Mouse (Mus musculus): ENCODE data around the gene Gm49318. TPM values are rescaled to one million over a fixed set of nuclear protein-coding genes. Genes with fewer than 3 reads are reported as not detected.

Gene Gm49318
- polyA plus RNA-seq, 1 experiment = not detected

DNA sequence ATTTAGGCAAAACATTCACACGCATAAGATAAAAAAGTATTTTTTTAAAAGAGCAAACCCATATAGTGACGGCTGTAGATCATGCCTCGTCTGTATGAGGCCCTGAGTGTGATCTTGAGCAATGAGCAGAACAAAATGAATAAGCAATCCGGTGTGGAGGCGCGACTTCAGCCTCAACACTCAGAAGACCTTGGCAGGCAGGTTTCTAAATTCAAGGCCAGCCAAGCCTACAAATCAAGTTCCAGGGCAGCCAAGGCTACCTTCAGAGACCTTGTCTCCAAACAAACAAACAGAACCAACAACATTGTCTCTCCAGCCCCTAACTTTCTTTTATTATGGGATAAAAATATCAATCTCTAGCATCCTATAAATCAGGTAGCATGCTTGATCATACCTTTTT, 70.8 kb downstream of the Gm49318 start:
- peaks cover 32% of the 10 kb centered on the region for H3K4me1 ChIP-seq (ENCODE audit: control insufficient read depth)
- H3K4me3 ChIP-seq (replicated peaks) = no peak overlapping the region
- H3K36me3 ChIP-seq (ENCODE audit: control insufficient read depth) = peaks cover 18% of the 10 kb centered on the region
- 0 out of 2 replicates have a peak, but pooled peaks cover 3% of the 10 kb centered on the region for H3K9me3 ChIP-seq (ENCODE audit: control insufficient read depth, low read length)
- H3K27me3 ChIP-seq (ENCODE audit: control insufficient read depth) = peaks cover 48% of the 10 kb centered on the region
- no peak for TF ChIP-seq GATA1 (IDR thresholded peaks at IDR 0.05; ENCODE audit: low read length)
- TF ChIP-seq TAL1 (IDR thresholded peaks at IDR 0.05; ENCODE audit: low read length) = no peak

DNA sequence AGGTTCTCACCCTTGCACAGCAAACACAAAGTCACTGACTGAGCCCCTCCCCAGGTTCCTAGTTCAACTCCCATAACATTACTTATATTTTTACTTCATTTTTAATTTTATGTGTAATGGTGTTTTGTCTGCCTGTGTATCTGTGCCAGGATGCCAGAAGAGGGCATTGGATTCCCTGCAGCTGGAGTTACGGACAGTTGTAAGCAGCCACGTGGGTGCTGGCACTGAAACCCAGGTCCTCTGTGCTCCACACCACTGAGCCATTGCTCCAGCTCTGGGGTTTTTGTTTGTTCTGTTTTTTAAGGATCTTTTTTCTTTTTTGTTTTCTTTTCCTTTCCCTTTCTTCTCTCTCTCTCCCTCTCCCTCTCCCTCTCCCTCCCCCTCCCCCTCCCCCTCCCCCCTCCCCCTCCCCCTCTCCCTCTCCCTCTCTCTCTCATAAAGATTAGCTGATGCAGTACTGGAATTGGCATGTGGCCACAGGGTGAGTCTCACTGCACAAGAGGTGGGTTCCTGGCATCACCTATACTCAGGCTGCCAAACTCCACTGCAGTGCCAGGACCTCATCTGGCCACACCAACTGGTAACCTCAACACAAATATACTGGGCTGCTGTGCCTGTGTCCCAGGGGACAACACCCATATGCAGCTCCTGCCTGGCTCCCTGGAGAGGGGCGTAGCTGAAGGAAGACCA, 74.7 kb downstream of the Gm49318 start:
- H3K9me3 ChIP-seq (ENCODE audit: control insufficient read depth, low read length) = peaks cover 3% of the 10 kb centered on the region; the same call in 1 of the 2 replicates
- H3K27me3 ChIP-seq (ENCODE audit: control insufficient read depth) = peaks cover 77% of the 10 kb centered on the region
- peaks cover 3% of the 10 kb centered on the region for H3K4me1 ChIP-seq (ENCODE audit: control insufficient read depth)
- H3K4me3 ChIP-seq (replicated peaks) = no peak overlapping the region
- no peaks in the 10 kb centered on the region for H3K36me3 ChIP-seq (ENCODE audit: control insufficient read depth)
- no peak for TF ChIP-seq GATA1 (IDR thresholded peaks at IDR 0.05; ENCODE audit: low read length)
- TF ChIP-seq TAL1 (IDR thresholded peaks at IDR 0.05; ENCODE audit: low read length) = no peak

DNA sequence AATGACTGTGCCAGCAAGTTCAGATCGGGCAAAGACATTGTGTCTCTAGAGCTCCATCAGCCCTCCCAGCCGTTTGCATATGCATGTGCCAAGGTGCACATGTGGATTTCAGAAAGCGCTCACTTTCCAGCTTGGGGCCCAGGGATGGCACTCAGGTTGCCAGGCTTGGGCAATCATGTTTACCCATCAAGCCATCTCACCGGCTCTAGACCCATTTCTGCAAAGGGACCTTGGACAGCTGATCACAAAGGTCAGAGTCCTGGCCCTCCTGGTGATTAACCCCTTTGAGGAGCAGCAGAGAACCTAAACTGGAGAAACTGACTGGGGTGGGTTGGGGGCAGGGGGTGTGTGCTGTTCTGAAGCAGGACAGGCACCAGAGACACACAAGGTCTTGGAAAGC, 78.8 kb downstream of the Gm49318 start:
- Histone ChIP-seq H3K36me3 (ENCODE audit: control insufficient read depth) (no peaks in the 10 kb centered on the region), H3K9me3 (ENCODE audit: control insufficient read depth, low read length) (peaks cover 18% of the 10 kb centered on the region; the same call in 1 of the 2 replicates), H3K27me3 (ENCODE audit: control insufficient read depth) (peaks cover 83% of the 10 kb centered on the region), H3K4me1 (ENCODE audit: control insufficient read depth) (peaks cover 6% of the 10 kb centered on the region), H3K4me3 (replicated peaks) (no peak overlapping the region)
- TF ChIP-seq GATA1 (IDR thresholded peaks at IDR 0.05; ENCODE audit: low read length) (no peak), TAL1 (IDR thresholded peaks at IDR 0.05; ENCODE audit: low read length) (no peak)

DNA sequence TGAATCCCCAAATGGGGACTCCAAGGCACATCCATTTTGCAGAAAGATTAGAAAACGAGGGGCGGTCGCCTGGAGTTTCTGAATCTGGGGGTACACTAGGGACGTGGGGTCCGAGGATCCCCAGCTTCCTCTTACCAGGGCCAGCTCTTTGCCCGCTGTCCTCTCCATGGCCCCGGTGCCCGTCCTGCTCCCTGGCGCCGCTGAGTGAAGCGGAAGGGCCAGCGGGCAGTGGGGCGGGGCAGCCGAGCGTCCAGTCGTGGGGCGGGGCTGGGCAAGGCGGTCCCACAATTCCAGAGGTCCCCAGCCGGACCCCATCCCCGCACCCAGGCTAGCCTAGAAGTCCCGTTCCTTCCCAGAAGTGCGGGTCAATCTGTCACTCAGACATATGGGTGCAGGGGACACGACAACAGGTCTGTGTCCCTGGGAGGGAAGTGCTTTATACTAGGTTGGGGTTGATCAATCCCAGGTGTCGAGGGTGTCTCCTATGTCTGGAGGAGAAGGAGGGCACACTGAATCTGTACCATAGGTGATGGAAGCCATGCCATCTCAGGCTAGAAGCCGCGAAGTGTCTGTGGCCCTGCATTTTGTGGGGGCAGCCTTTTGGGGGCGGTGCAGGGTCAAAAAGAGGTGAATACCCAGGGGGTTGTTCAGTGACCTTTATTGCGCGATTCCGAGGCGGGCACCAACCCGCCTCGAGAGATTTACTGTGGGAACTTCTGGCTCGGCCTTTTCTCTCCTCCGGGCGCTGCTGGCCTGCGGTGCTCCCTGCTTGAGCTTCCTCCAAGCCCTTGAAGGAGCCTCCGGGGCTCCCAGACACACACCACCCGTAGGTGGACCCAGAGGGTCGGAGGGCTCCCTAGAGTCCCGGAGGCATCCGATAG, 81.6 kb downstream of the Gm49318 start, which contains the start of gene Rgl3:
Gene Rgl3 (minus strand): TSS at position 217 of the 881 bp plus-strand sequence.
- Histone ChIP-seq H3K36me3 (ENCODE audit: control insufficient read depth) (no peaks in the 10 kb centered on the region), H3K4me1 (ENCODE audit: control insufficient read depth) (peaks cover 6% of the 10 kb centered on the region), H3K27me3 (ENCODE audit: control insufficient read depth) (peaks cover 94% of the 10 kb centered on the region), H3K9me3 (ENCODE audit: control insufficient read depth, low read length) (peaks cover 15% of the 10 kb centered on the region; the same call in 1 of the 2 replicates), H3K4me3 (replicated peaks) (no peak within 1 kb of the TSS)
- no peak for TF ChIP-seq GATA1 (IDR thresholded peaks at IDR 0.05; ENCODE audit: low read length)

DNA sequence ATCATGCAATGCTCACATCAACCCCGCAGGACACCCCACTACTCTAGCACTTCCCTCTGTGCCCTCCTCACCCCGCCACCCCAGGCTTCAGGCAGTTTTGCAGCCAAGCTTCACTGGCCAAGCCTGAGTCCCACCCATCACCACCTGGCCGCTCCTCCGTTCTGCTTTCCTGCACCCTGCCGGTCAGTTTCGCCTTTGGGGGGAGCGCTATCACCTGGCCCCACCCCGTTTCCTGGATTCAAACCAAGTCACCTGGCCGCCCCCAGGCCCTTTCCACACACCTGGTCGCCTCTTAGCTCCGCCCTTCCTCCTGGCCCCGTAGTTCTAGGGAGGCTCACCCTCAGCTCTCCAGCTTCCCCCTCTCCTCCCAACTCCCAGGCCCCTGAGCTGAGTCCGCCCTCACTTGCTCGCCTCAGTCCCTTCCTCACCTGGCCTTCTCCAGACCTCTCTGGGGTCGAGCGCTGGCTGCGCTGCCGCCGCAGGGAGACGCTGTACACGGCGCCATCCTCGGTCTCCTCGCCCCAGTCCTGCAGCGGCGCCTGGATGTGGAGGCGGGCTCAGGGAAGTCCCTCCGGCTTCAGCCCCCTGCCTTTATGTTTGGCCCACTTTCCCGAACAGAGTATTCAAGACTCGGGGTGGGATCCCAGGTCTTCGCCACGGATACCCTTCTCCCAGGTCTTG, 82.5 kb downstream of the Gm49318 start:
- Histone ChIP-seq H3K9me3 (ENCODE audit: control insufficient read depth, low read length) (peaks cover 15% of the 10 kb centered on the region; the same call in 1 of the 2 replicates), H3K27me3 (ENCODE audit: control insufficient read depth) (peaks cover 99% of the 10 kb centered on the region), H3K4me1 (ENCODE audit: control insufficient read depth) (peaks cover 6% of the 10 kb centered on the region), H3K36me3 (ENCODE audit: control insufficient read depth) (no peaks in the 10 kb centered on the region), H3K4me3 (replicated peaks) (no peak overlapping the region)
- TF ChIP-seq GATA1 (IDR thresholded peaks at IDR 0.05; ENCODE audit: low read length) (no peak), TAL1 (IDR thresholded peaks at IDR 0.05; ENCODE audit: low read length) (no peak)

DNA sequence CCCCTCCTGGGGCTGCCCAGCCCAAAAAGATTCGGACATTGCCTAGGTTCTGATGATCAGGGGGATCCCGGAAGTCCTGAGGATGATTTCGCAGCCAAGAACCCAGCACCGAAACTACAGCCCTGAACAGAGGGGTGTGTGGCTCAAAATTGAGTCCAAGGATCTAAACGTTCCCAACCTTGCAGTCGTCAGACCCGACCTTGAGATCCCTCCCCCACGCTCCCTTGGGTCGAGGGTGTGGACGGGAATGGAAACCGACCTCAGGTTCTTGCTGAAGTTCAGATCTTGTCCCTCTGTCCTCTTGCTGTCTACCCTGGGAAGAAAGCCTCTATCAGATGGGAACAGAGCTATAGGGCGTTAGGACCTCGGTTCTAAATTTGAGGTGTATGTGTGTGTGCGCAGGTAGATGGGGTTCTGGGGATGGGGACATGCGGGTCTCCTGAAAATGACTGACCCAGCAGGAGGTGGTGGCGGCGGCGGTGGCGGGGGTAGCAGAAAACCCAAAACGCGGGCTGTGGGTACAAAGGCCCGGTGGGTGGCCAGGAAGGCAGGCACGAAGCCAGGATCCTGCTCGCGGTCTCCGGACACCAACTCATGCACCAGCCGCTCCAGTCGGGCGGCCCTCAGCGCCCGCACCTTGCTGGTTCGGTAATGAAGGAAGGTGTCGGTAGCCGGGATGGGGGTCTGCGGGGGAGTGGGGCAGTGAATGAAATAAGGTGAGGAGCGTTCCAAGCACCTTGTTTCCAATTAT, 83.3 kb downstream of the Gm49318 start:
- TF ChIP-seq TAL1 (IDR thresholded peaks at IDR 0.05; ENCODE audit: low read length) (no peak), GATA1 (IDR thresholded peaks at IDR 0.05; ENCODE audit: low read length) (no peak)
- Histone ChIP-seq H3K4me3 (replicated peaks) (no peak overlapping the region), H3K36me3 (ENCODE audit: control insufficient read depth) (no peaks in the 10 kb centered on the region), H3K27me3 (ENCODE audit: control insufficient read depth) (peaks cover 100% of the 10 kb centered on the region), H3K4me1 (ENCODE audit: control insufficient read depth) (peaks cover 6% of the 10 kb centered on the region), H3K9me3 (ENCODE audit: control insufficient read depth, low read length) (peaks cover 15% of the 10 kb centered on the region; the same call in 1 of the 2 replicates)

Other genes starting within 250 kb of the Gm49318 start
- gene Angptl8, start 235.7 kb downstream of the Gm49318 start, polyA plus RNA-seq (2012) = 0.16 TPM in 1 of 2 replicates, not detected in the other
- 0.06 and 0.08 TPM in 2 replicates for gene Dock6, start 218.6 kb downstream of the Gm49318 start, polyA plus RNA-seq (2012)
- 0.07 TPM in 2 replicates for gene Rab3d, start 153.1 kb downstream of the Gm49318 start, polyA plus RNA-seq (2012)
- not detected in 2 replicates for gene Ccdc159, start 143.8 kb downstream of the Gm49318 start, polyA plus RNA-seq (2012)
- gene Tmem205, start 143.7 kb downstream of the Gm49318 start, polyA plus RNA-seq (2012) = 0.10 TPM in 2 replicates
- gene Plppr2, start 134.2 kb downstream of the Gm49318 start, polyA plus RNA-seq (2012) = 0.05 and 0.06 TPM in 2 replicates
- gene Swsap1, start 115.5 kb downstream of the Gm49318 start, polyA plus RNA-seq (2012) = 0.32 and 0.37 TPM in 2 replicates
- gene Epor, start 107.8 kb downstream of the Gm49318 start, polyA plus RNA-seq (2012) = 80.2 and 112 TPM in 2 replicates
- 0.01 TPM in 1 of 2 replicates, not detected in the other for gene Rgl3, start 81.8 kb downstream of the Gm49318 start, polyA plus RNA-seq (2012)
- 0.02 TPM in 1 of 2 replicates, not detected in the other for gene Ccdc151, start 68.6 kb downstream of the Gm49318 start, polyA plus RNA-seq (2012)
- gene Prkcsh, start 68.5 kb downstream of the Gm49318 start, polyA plus RNA-seq (2012) = 9.9 and 10.3 TPM in 2 replicates
- 0.02 and 0.03 TPM in 2 replicates for gene Elavl3, start 19.2 kb downstream of the Gm49318 start, polyA plus RNA-seq (2012)
- 2.1 and 2.8 TPM in 2 replicates for gene Zfp653, start 117 bp upstream of the Gm49318 start, polyA plus RNA-seq (2012)
- 2.7 and 3.0 TPM in 2 replicates for gene Ecsit, start 14.2 kb upstream of the Gm49318 start, polyA plus RNA-seq (2012)
- not detected in 2 replicates for gene Cnn1, start 28.0 kb upstream of the Gm49318 start, polyA plus RNA-seq (2012)
- 12.4 and 16.3 TPM in 2 replicates for gene Elof1, start 45.9 kb upstream of the Gm49318 start, polyA plus RNA-seq (2012)
- gene Acp5, start 64.5 kb upstream of the Gm49318 start, polyA plus RNA-seq (2012) = 46.6 and 58.8 TPM in 2 replicates
- 4.1 and 5.2 TPM in 2 replicates for gene Pigyl, start 85.6 kb upstream of the Gm49318 start, polyA plus RNA-seq (2012)
- not detected in 2 replicates for gene Zfp872, start 116.8 kb upstream of the Gm49318 start, polyA plus RNA-seq (2012)
- 0.06 TPM in 1 of 2 replicates, not detected in the other for gene Zfp809, start 154.5 kb upstream of the Gm49318 start, polyA plus RNA-seq (2012)
- not detected in 2 replicates for gene Zfp599, start 188.6 kb upstream of the Gm49318 start, polyA plus RNA-seq (2012)
- gene Zfp810, start 236.4 kb upstream of the Gm49318 start, polyA plus RNA-seq (2012) = 0.05 and 0.07 TPM in 2 replicates

All from erythroblast, embryonic 14.5 days (primary cell).